Mouse (Mus musculus): ENCODE measurements around the gene Tmem52.

The Tmem52 gene

GRCm38 (mm10) chr4:155510981-155511380 lies 42.1 kb downstream of the Tmem52 start:
- no peak for DNase-seq (ENCODE audit: low spot score)

- no peak for DNase-seq (ENCODE audit: low spot score)
Measured at GRCm38 (mm10) chr4:155514810-155515209, 45.9 kb downstream of the Tmem52 start.

- DNase-seq (ENCODE audit: low spot score), result no peak
Measured at GRCm38 (mm10) chr4:155517948-155518517, 49.1 kb downstream of the Tmem52 start.

Measured in c-Kit-positive CD71-positive TER-119-positive erythroid progenitor cells, embryonic 14.5 days (primary cell).